Mouse (Mus musculus) cerebellum, postnatal 25 days (tissue): Measurements from ENCODE around the gene Nup43.
A peak's percentile ranks its signal among the peaks of the same experiment; 100 is the strongest.
"Not testable (repeated sequence)": the region's sequence is repeated elsewhere in the genome, so short reads cannot be mapped to it uniquely, and the experiment has no call there.

Source experiments
- DNase-seq, 2 experiments: peaks; one replicate each; pipeline ENCODE4 v3.0.0; 2021; ENCODE audit warnings: mixed read lengths in 2 of 2

Gene Nup43

GRCm38 (mm10) chr10:7667342-7667802 is at the start of gene Nup43:
Nup43 (plus strand) TSS chr10:7667503.
- peak; percentile 94 for DNase-seq

- DNase-seq = not testable (repeated sequence)
These were observed 49.7 kb upstream of the Nup43 start for GRCm38 (mm10) chr10:7617556-7617955.

GRCm38 (mm10) chr10:7619821-7620241 is 47.5 kb upstream of the Nup43 start:
- DNase-seq = no peak

DNA sequence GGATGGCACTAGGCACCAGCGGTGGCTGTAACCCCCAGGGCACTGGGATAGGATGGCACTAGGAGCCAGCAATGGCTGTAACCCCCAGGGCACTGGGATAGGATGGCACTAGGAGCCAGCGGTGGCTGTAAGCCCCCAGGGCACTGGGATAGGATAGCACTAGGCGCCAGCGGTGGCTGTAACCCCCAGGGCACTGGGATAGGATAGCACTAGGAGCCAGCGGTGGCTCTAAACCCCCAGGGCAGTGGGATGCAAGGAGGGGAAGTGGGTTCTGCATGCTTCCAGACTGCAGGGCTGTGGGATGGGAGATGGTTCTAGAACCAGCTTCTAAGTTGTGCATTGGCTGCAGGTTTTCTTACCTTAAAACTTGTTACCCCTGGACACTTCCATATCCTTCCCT is 46.6 kb upstream of the Nup43 start:
- DNase-seq = no peak

GRCm38 (mm10) chr10:7622378-7622777 is 44.9 kb upstream of the Nup43 start:
- peak in 1 of 2 experiments; percentile 38 for DNase-seq

DNA sequence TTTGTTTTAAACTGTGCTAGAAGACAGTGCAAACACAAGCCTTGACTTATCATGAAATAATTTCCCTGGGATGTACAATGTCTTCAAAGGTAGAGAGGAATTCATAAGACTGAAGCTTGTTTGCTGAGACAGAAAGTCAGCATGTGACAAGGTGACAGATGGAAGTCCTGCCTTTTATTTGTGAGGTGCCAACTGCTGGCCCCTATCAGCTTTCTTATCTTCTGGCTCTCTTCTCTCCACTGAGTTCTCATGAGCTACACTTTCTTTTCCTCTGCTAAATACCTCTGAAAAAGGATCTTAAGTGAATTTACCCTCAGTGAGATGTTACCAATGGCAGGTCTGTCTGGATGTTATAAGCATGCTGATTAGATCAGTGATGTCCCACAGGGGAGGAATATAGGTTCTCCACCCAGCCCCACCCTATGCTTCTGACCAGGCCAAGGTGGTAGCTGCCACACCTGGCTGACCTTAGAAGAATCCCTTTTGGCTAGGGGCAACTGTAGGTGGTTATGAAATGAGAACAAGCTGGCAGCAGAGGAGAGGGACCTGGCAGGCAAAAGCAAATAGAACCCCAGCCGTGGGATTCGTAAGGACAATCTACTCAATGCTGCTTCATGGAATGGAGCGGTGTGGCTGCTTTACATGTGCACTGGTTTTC is 43.3 kb upstream of the Nup43 start:
- no peak for DNase-seq

DNA sequence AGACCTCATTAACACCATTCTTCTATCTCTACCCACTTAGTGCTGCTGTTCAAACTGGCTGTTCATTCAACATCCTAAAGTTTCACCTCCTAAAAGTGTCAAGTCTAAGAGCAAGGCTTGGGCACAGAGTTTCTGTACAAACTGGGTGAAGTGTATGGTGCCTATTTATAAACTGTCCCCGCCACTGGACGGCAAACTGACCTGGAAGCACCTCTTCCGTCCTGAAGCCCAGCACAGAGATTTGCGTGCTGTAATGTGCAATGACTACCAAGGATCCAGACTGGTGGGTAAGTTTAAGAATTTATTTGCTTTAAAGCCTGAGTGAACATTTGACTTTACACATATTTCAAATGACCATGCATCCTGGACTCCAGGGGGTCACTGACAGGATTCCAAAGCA is 38.2 kb upstream of the Nup43 start:
- no peak for DNase-seq

- DNase-seq = no peak
These were observed 37.0 kb upstream of the Nup43 start for GRCm38 (mm10) chr10:7630286-7630685.

- DNase-seq = no peak
These were observed 36.2 kb upstream of the Nup43 start for GRCm38 (mm10) chr10:7630951-7631720.

DNA sequence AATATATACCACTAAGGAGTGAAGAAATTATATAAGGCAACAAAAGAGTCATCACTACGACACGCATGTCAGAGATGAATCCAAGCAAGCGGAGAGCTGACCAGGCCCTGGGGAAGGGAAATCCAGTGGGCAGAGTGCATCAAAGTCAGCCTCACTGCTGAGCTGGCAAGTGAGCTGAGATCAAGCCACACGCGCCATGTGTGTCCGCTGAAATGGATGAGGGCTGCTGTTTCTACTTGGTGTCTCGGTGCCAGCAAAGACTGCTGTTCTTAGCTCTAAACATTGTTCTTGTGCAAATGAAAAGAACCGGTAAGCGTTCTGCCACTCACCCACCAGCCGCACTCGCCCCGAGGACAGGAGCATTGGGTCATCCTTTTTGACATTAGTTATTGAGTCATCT is 26.9 kb upstream of the Nup43 start:
- no peak for DNase-seq

GRCm38 (mm10) chr10:7645911-7646310 is 21.4 kb upstream of the Nup43 start:
- DNase-seq = no peak

DNA sequence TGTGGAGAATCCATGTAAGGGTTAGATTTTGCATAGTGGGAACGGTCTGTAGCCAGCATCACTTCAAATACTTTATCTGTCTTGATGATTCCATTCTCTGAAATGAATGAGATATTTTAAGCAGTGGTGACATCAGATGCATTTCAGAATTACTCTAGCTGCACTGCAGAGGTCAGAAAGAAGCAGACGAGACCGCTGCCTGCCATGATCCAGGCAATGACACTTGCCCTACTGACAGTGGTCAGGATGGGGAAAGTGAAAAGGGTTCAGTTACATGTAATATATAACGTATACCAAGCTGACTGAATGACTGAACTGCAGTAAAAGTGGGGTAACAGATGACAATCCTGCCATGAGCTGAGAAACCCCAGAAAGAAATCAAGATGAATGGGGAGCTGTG is 18.2 kb upstream of the Nup43 start:
- no peak for DNase-seq

DNA sequence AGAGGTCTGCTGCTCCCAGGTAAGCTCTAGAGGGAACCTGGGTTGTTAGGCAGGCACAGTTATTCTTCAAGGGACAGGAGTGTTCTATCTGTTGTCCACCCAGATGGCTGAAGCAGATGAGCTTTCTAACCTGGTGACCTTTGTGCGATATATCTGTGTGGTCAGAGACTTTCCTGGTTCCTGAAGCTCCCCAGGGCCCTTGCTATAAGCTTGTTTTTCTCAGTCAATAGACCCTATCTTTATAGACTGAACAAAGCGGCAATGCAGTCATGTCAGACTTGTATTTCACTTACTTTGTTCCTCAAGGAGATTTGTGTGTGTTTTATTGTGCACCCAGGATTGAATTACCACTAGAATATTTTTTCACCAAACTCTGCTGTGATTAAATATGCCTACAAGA is 16.2 kb upstream of the Nup43 start:
- DNase-seq = no peak

DNA sequence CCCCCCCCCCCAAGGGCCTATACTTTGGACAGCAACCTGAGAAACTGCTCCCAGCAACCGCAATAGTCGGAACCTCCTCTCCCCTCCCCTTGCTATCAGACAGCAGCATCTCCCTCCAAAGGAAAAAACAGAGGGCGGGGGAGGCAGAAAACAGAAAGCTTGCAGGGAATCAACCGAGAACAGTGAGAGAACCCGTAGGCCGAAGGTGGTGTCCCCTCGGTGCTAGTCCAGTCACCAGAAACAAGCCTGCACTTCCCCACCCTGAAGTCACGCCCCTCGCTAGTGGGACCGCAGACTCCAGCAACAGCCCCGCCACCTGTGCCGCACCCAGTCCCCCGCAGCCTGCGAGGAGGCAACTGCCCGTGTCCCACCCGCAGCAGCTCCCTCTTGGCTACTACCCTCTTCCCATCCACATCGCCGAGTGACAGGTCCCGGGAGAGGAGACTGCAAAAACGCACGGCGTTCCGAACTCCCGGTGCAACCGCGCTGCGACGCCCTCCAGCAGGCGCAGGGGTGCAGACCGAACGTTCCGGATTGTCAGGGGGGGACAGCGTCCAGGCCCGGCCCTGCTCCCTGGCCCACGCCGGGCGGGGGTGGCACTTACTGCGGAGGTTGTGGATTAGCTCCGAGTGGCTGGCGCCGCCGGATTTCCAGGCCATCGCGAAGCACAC is 4.7 kb upstream of the Nup43 start:
- DNase-seq = no peak

- DNase-seq = peak; percentile 97
These were observed 3.9 kb upstream of the Nup43 start for GRCm38 (mm10) chr10:7663159-7664026.

DNA sequence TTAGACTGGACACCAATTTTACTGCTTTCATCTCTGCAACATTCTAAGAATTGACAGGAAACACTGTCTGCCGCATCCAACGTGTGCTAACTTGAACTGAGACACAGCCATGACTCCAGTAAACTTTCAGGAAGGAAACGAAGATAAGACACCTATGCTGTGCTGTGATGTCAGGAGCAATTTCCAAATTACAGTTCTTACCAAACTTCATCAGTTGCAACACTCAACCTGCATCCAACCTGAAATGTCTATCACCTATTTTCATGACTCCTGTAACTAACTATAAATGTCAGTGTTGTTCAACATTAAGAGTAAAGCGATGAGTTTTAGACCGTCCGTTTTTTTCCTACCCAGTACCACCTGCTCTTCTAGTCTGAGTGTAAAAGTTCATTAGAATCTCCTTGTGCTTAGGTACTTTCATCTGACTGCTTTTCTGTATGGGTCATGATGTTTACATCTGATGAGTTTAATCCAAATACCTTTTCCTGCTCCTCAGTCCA is 3.2 kb upstream of the Nup43 start:
- no peak for DNase-seq

- no peak for DNase-seq
These were observed 2.4 kb upstream of the Nup43 start for GRCm38 (mm10) chr10:7664889-7665288.

DNA sequence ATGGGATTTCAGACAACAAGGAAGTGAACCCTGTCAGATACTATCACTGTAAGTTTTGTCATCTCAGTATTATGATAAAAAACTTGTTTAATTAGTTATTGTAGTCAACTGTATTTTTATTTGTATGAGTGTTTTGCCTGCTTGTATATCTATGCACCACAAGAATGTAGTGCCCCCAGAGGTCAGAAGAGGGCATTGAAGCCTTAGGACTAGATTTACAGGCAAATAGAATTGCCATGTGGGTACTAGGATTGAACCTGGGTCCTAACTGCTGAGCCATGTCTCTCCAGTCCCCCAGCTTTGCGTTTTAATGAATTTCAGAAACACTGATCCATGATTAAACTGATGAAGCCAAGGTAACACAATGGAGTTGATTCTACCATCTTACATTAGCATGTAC is 6.4 kb downstream of the Nup43 start:
- DNase-seq = peak in 1 of 2 experiments; percentile 39

DNA sequence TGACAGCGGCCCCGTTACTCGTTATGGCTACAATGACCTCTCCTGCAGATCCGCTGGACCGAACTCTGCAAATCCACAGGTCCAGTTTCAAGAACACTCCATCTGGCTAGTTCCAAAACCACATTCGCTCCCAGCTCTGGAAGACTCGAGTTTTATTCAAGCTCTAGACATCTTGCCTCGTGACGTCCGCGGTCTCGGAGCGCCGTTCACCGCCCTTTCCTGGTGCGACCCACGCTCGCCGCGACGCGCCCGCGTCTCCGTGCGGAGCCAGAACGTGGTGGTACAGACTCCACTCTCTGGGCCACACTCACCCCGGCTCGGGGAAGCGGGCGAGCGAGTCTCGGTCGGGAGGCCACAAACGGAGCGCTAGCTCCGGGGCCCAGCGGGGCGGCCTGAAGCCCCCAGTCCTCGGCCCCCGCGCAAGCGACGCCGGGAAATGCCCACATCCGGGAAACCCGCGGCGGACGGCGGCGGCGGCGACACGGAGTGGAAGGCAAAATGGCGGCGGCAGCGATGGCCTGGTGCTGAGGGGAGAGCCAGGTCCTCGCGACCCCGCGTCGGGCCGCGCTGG is 13.5 kb downstream of the Nup43 start, which contains the start of the genes Pcmt1 and Lats1:
Pcmt1 (minus strand) TSS at position 406 of the 571 bp plus-strand sequence.
Lats1 (plus strand) TSS at position 484 of the 571 bp plus-strand sequence.
- DNase-seq = peak; percentile 94 to 95

DNA sequence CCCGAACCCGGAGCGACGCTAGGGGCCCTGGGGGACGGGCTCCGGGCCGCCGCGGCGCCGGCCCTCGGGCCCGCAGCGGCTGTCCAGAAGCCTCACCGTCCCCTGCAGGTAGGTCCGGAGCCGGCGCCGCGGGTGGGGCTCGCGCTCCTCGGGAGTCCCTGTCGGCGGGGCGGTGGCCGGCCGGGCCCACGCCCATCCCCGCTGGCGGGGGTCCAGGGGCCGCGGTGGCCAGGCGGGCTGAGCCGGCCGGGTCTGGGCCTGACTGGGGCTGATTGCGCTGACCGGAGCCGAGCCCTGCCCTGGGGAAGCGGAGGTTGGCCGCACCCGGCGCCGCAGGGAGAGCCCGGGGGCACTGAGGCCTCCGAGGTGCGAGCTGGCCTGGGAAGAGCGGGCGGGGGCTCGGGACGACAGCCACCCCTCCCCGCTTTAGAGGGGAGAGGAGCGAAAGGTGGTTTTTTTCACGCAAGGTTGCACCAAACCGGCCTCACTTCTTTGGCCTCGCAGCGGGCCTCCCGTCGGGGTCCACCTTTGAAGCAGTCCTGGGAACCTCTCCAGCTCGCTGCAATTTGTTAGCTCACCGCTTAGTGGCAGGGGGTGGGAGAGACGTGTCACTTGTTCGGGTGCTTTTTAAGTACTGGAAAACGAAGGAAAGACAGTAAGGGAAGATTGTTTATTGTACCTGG is 14.2 kb downstream of the Nup43 start:
- DNase-seq = peak; percentile 81

- DNase-seq = no peak
These were observed 14.9 kb downstream of the Nup43 start for GRCm38 (mm10) chr10:7682249-7682648.
